Comparison of ENCODE assay signal across 27 mouse cellular contexts in the genomic region with DNA sequence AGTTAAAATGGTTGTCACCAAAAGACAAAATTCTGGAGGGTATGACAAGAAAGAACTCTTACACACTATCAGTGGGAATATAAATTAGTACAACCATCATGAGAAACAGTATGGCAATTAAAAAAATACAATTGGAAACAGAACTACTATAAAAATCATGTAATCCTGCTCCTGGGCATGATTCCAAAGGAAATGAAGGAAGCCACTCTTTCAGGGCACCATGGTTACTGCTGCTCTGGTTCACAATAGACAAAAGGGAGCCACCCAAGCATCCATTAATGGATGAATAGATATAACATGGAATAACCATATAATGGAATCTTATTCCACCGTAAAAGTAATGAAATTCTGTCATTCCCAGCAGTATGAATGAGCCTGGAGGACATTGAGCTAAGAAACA. TPM values are rescaled to one million over a fixed set of nuclear protein-coding genes. Genes with fewer than 3 reads are reported as not detected.
A peak's percentile ranks its signal among the peaks of the same experiment; 100 is the strongest.
DNase-seq lines count a peak whose midpoint lies in the region; ATAC-seq and TF ChIP-seq lines count a peak whose summit lies in the region.
"Had no signal": no experiment of that assay in that cellular context is flagged by ENCODE, and none has a peak within 500 bp of the region (broad histone marks: within the 10 kb centered on the region; RNA-seq: fewer than 3 reads in every experiment).

No protein-coding gene starts in this region.

- H3K4me3 ChIP-seq in intestine, embryonic 14.5 days (ENCODE audit: low read depth, low read length) = no peak overlapping the region
- H3K4me3 ChIP-seq in intestine, embryonic 16.5 days (ENCODE audit: low read length) = no peak overlapping the region
- no peak overlapping the region for H3K4me3 ChIP-seq in hindbrain, postnatal 0 days (ENCODE audit: low read length)
- H3K4me3 ChIP-seq: embryonic facial prominence, embryonic 12.5 days; embryonic facial prominence, embryonic 15.5 days; forebrain, embryonic 12.5 days; heart, embryonic 12.5 days; heart, embryonic 15.5 days; intestine, embryonic 15.5 days had no signal

- no peaks in the 10 kb centered on the region for H3K9me3 ChIP-seq in intestine, embryonic 14.5 days (ENCODE audit: control insufficient read depth, low read length)
- H3K9me3 ChIP-seq in intestine, embryonic 16.5 days (ENCODE audit: control insufficient read depth, low read length) = no peaks in the 10 kb centered on the region
- H3K9me3 ChIP-seq in hindbrain, postnatal 0 days (ENCODE audit: low read length) = no peaks in the 10 kb centered on the region
- H3K9me3 ChIP-seq: embryonic facial prominence, embryonic 12.5 days; embryonic facial prominence, embryonic 15.5 days; forebrain, embryonic 12.5 days; heart, embryonic 12.5 days; heart, embryonic 15.5 days; intestine, embryonic 15.5 days had no signal

- H3K4me2 ChIP-seq in intestine, embryonic 14.5 days (ENCODE audit: low read length) = no peak overlapping the region
- H3K4me2 ChIP-seq in intestine, embryonic 16.5 days (ENCODE audit: low read depth, low read length) = no peak overlapping the region
- no peak overlapping the region for H3K4me2 ChIP-seq in hindbrain, postnatal 0 days (ENCODE audit: low read depth, low read length)
- H3K4me2 ChIP-seq: embryonic facial prominence, embryonic 12.5 days; embryonic facial prominence, embryonic 15.5 days; forebrain, embryonic 12.5 days; heart, embryonic 12.5 days; heart, embryonic 15.5 days; hindbrain, embryonic 14.5 days; intestine, embryonic 15.5 days had no signal

- 0 out of 2 replicates have a peak, but pooled peaks cover 2% of the 10 kb centered on the region for H3K27me3 ChIP-seq in intestine, embryonic 14.5 days (replicated peaks; ENCODE audit: control insufficient read depth, insufficient read depth, low read length)
- H3K27me3 ChIP-seq in intestine, embryonic 16.5 days (replicated peaks; ENCODE audit: control insufficient read depth, insufficient read depth, low read length) = no peaks in the 10 kb centered on the region
- H3K27me3 ChIP-seq in hindbrain, postnatal 0 days (ENCODE audit: insufficient read depth, low read length) = no peaks in the 10 kb centered on the region
- H3K27me3 ChIP-seq: embryonic facial prominence, embryonic 12.5 days; intestine, embryonic 15.5 days had no signal

- H3K36me3 ChIP-seq in intestine, embryonic 14.5 days (ENCODE audit: control insufficient read depth, insufficient read depth, low read length) = no peaks in the 10 kb centered on the region
- no peaks in the 10 kb centered on the region for H3K36me3 ChIP-seq in intestine, embryonic 16.5 days (ENCODE audit: control insufficient read depth, insufficient read depth, low read length)
- H3K36me3 ChIP-seq in hindbrain, postnatal 0 days (ENCODE audit: insufficient read depth, low read length) = no peaks in the 10 kb centered on the region
- H3K36me3 ChIP-seq: embryonic facial prominence, embryonic 12.5 days; embryonic facial prominence, embryonic 15.5 days; forebrain, embryonic 12.5 days; heart, embryonic 12.5 days; heart, embryonic 15.5 days; intestine, embryonic 15.5 days had no signal

- no peak overlapping the region for H3K9ac ChIP-seq in intestine, embryonic 14.5 days (ENCODE audit: low read length)
- H3K9ac ChIP-seq in intestine, embryonic 16.5 days (ENCODE audit: low read depth, low read length) = no peak overlapping the region
- no peak overlapping the region for H3K9ac ChIP-seq in hindbrain, postnatal 0 days (replicated peaks; ENCODE audit: low read length)
- H3K9ac ChIP-seq: embryonic facial prominence, embryonic 12.5 days; embryonic facial prominence, embryonic 15.5 days; forebrain, embryonic 12.5 days; heart, embryonic 12.5 days; heart, embryonic 15.5 days; hindbrain, embryonic 14.5 days; intestine, embryonic 15.5 days had no signal

- no peak for TF ChIP-seq POLR2A in brain, embryonic 14.5 days (IDR thresholded peaks at IDR 0.05; ENCODE audit: borderline replicate concordance, extremely low read depth, insufficient read depth, insufficient read length, poor library complexity, severe bottlenecking)

- H3K4me1 ChIP-seq in intestine, embryonic 14.5 days (replicated peaks; ENCODE audit: control insufficient read depth, insufficient read depth, low read length) = no peaks in the 10 kb centered on the region
- no peaks in the 10 kb centered on the region for H3K4me1 ChIP-seq in intestine, embryonic 16.5 days (ENCODE audit: control insufficient read depth, insufficient read depth, low read length)
- no peaks in the 10 kb centered on the region for H3K4me1 ChIP-seq in hindbrain, postnatal 0 days (ENCODE audit: insufficient read depth, low read length)
- H3K4me1 ChIP-seq: embryonic facial prominence, embryonic 12.5 days; embryonic facial prominence, embryonic 15.5 days; forebrain, embryonic 12.5 days; heart, embryonic 12.5 days; heart, embryonic 15.5 days; intestine, embryonic 15.5 days had no signal

- no peak for TF ChIP-seq CTCF in brain, embryonic 14.5 days (IDR thresholded peaks at IDR 0.05; ENCODE audit: borderline replicate concordance, extremely low read depth, insufficient read depth, insufficient read length)
- TF ChIP-seq CTCF in hindbrain, postnatal 0 days (IDR thresholded peaks at IDR 0.05; ENCODE audit: low read depth) = no peak

- DNase-seq in intestine, embryonic 14.5 days (ENCODE audit: low spot score) = peak; percentile 13
- peak; percentile 50 for DNase-seq in MN1 (ENCODE audit: low spot score)
- peak; percentile 33 for DNase-seq in Muller cell, postnatal 12 days (ENCODE audit: inconsistent ontology term)
- peak; percentile 68 for DNase-seq in brain, embryonic 14.5 days (ENCODE audit: low read depth)
- no peak for DNase-seq in kidney, postnatal 4 days
- no peak for DNase-seq in hindbrain, postnatal 0 days (ENCODE audit: low spot score)
- no peak for DNase-seq in urinary bladder, postnatal 36 days (ENCODE audit: low spot score in 2 of 2)
- DNase-seq: adrenal gland, adult 8-10 months; adrenal gland, postnatal 25 days; cerebellum, adult 18-20 months; cerebellum, adult 9-10 months; cerebellum, postnatal 14 days; gastrocnemius, postnatal 25 days; heart, adult 18-20 months; heart, postnatal 10 days; heart, postnatal 4 days had no signal

- no peak overlapping the region for H3K27ac ChIP-seq in intestine, embryonic 14.5 days (ENCODE audit: low read depth)
- no peak overlapping the region for H3K27ac ChIP-seq in intestine, embryonic 16.5 days (ENCODE audit: low read length)
- H3K27ac ChIP-seq in hindbrain, postnatal 0 days = no peak overlapping the region
- H3K27ac ChIP-seq: embryonic facial prominence, embryonic 12.5 days; embryonic facial prominence, embryonic 15.5 days; forebrain, embryonic 12.5 days; heart, embryonic 15.5 days; hindbrain, embryonic 14.5 days; intestine, embryonic 15.5 days had no signal

- no peak for ATAC-seq in intestine, embryonic 14.5 days (replicated peaks; ENCODE audit: low FRiP score, low TSS enrichment, low read depth)
- ATAC-seq in intestine, embryonic 16.5 days = no peak
- ATAC-seq in hindbrain, postnatal 0 days = no peak
- ATAC-seq: CD4-positive, CD25-positive, alpha-beta regulatory T cell, adult 4 months; intestine, embryonic 15.5 days had no signal

- 76% methylated on average over 1 of the region's 1 CpGs for WGBS in intestine, embryonic 14.5 days
- 53% methylated on average over 1 of the region's 1 CpGs for WGBS in intestine, embryonic 16.5 days
- 17% methylated on average over 1 of the region's 1 CpGs for WGBS in hindbrain, postnatal 0 days

RNA-seq across cellular contexts. Expression of gene Gpr176, which starts 6.5 kb away (rescaled TPM):
- 0.22 and 0.30 TPM in 2 replicates for polyA plus RNA-seq in intestine, embryonic 14.5 days (2014; fragmentation: Nextera tagmentation; extraction: Ambion mirVana)
- 0.35 and 0.42 TPM in 2 replicates for polyA plus RNA-seq in intestine, embryonic 16.5 days (2015; fragmentation: Nextera tagmentation; extraction: Ambion mirVana)
- 1.4 and 2.9 TPM in 2 replicates for polyA plus RNA-seq in brain, embryonic 14.5 days (2012; rRNA removed)
- 11.6 and 17.3 TPM in 2 replicates for total RNA-seq in hindbrain, postnatal 0 days (2014; rRNA removed)
- 6.7 and 8.4 TPM in 2 replicates for polyA plus RNA-seq in hindbrain, postnatal 0 days (2015; fragmentation: Nextera tagmentation; extraction: Ambion mirVana)
- total RNA-seq: common myeloid progenitor, adult 5-6 weeks; MEL had no signal

RNA-seq across cellular contexts. Expression of gene Eif2ak4, which starts 8.7 kb away (rescaled TPM):
- 14.0 and 15.0 TPM in 2 replicates for polyA plus RNA-seq in intestine, embryonic 14.5 days (2014; fragmentation: Nextera tagmentation; extraction: Ambion mirVana)
- polyA plus RNA-seq in intestine, embryonic 16.5 days (2015; fragmentation: Nextera tagmentation; extraction: Ambion mirVana) = 9.0 and 9.5 TPM in 2 replicates
- polyA plus RNA-seq in brain, embryonic 14.5 days (2012; rRNA removed) = 18.5 and 19.1 TPM in 2 replicates
- 15.4 and 16.3 TPM in 2 replicates for total RNA-seq in hindbrain, postnatal 0 days (2014; rRNA removed)
- polyA plus RNA-seq in hindbrain, postnatal 0 days (2015; fragmentation: Nextera tagmentation; extraction: Ambion mirVana) = 7.1 and 7.2 TPM in 2 replicates

Comparison
In these comparisons a context has a peak if more than half of its experiments do, and no peak if none do; other contexts are left out.
1. DNase-seq: peak in intestine, embryonic 14.5 days (single experiment), MN1 (single experiment), Muller cell, postnatal 12 days (single experiment) and brain, embryonic 14.5 days (single experiment); none in kidney, postnatal 4 days (0 of 2), hindbrain, postnatal 0 days (single experiment) and urinary bladder, postnatal 36 days (0 of 2).